Mouse (Mus musculus) neural tube, embryonic 12.5 days (tissue): ENCODE data around the gene Il12rb1. TPM values are rescaled to one million over a fixed set of nuclear protein-coding genes. Genes with fewer than 3 reads are reported as not detected.

Experiments used
- ATAC-seq: fragments of 200-750 bp; cut with Nextera tagmentation; 2 replicates; pipeline ENCODE4 v1.8.0; 2017; ENCODE audit warnings: low read depth, mild to moderate bottlenecking, moderate TSS enrichment, moderate library complexity; ENCODE audit not compliant: low FRiP score
- H3K27ac ChIP-seq: fragments of 300-500 bp; sonication (generic); 2 replicates; pipeline ENCODE4 v1.5.1; 2016
- H3K27me3 ChIP-seq: fragments of 300-500 bp; sonication (generic); replicated peaks from 2 replicates; pipeline ENCODE4 v1.6.1; 2016; ENCODE audit warnings: mild to moderate bottlenecking
- H3K36me3 ChIP-seq: fragments of 300-500 bp; sonication (generic); 2 replicates; pipeline ENCODE4 v1.6.1; 2016; ENCODE audit warnings: mild to moderate bottlenecking
- H3K4me1 ChIP-seq: fragments of 300-500 bp; sonication (generic); 2 replicates; pipeline ENCODE4 v1.6.1; 2016
- H3K4me2 ChIP-seq: fragments of 300-500 bp; sonication (generic); replicated peaks from 2 replicates; pipeline ENCODE4 v1.6.1; 2016; ENCODE audit warnings: mild to moderate bottlenecking
- H3K4me3 ChIP-seq: fragments of 300-500 bp; sonication (generic); 2 replicates; pipeline ENCODE4 v1.5.1; 2016
- H3K9ac ChIP-seq: fragments of 300-500 bp; sonication (generic); 2 replicates; pipeline ENCODE4 v1.6.1; 2016; ENCODE audit warnings: mild to moderate bottlenecking
- H3K9me3 ChIP-seq: fragments of 300-500 bp; sonication (generic); 2 replicates; pipeline ENCODE4 v1.6.1; 2016; ENCODE audit warnings: mild to moderate bottlenecking
- WGBS: fragments of 180-500 bp; shearing (Covaris S2); methylation state at CpG from one replicate; pipeline ENCODE4 v1.1.7; 2016; 5-methylcytosine and 5-hydroxymethylcytosine counted together
- microRNA-seq: library from miRNA; unstranded; fragments of <30 nt; microRNA quantifications from one replicate; pipeline ENCODE4, GENCODE M21; 2017
- polyA plus RNA-seq: library from polyadenylated mRNA; unstranded; fragments of >200 nt; fragmentation: Nextera tagmentation; extraction: Ambion mirVana; gene quantifications from 2 replicates; pipeline ENCODE4 v1.2.1, GENCODE M21; 2016

The Il12rb1 gene
- polyA plus RNA-seq, 1 experiment from 2014 or later, result not detected

DNA sequence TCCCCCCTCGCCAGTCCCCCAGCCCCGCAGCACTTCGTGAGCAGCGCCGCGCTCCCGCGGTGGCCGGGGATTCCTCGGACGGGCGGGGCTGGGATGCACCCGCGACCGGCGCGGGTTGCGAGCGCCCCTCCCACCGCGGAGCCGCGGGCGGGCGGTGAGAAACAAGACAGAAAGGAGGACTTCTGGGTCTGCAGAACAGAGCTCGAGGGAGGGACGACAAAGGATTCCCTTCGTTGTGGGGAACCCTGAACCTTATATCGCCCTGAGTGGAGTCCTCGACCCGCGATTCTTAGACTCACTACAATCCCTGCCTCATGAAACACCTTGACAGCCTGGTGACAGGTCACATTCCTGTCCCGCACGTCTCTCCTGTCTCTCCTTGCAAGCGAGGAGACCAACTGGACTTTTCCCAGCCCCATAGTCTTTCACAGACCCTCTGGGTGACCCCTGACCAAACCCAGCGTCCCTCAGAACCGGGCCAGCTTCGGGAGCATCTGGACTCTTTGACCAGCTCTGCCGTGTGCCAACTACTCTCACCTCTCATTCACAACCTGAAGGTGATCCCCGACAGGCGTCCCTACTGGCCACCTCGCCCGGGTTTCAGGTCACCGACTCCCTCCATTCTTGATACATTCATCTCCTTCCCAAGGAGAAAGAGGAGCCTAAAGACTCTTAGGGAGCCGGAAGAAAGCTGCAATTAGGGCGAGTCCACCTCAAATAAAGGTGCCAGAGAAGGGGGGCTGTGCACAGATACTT, 55.9 kb downstream of the Il12rb1 start:
- H3K4me1 ChIP-seq, result peaks cover 58% of the 10 kb centered on the region
- no peak for ATAC-seq
- WGBS, result 1% methylated on average over 46 of the region's 46 CpGs

DNA sequence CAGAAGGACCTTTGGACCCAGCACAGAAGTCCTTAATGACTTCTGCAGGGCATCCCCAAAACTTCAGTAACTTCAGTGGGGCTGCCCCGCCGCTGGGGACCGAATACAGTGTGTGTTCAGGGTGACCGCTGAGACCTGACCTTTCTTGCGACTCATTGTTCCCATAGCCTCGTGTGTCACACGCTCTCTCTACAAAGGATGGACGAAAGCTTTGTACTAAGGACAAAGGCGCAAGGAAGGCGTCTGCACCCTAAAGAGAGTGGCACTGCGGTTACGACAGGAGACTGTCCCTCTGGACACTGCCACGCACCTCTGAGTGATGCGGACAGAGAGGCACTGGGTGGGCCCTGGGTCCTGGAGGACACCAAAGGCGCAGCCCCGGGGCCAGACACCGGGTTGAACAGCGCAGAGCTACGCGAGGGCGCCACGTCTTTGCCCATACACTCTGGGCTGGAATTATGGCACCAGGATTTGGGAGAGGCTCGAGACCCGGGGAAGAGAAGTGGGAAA, 56.5 kb downstream of the Il12rb1 start:
- peak overlapping the region; percentile 89 for H3K27ac ChIP-seq
- H3K4me2 ChIP-seq, result peak overlapping the region; percentile 62
- H3K36me3 ChIP-seq, result peaks cover 9% of the 10 kb centered on the region
- H3K4me3 ChIP-seq, result peak overlapping the region; percentile 50
- whole genome bisulfite sequencing, result under 1% methylated on average over 24 of the region's 24 CpGs
- peaks cover 13% of the 10 kb centered on the region for H3K27me3 ChIP-seq
- H3K9ac ChIP-seq, result peak overlapping the region; percentile 65
- no peaks in the 10 kb centered on the region for H3K9me3 ChIP-seq
- H3K4me1 ChIP-seq, result peaks cover 64% of the 10 kb centered on the region
- peak; percentile 29 for ATAC-seq

More for the DNA sequence above, 55.9 kb downstream of the Il12rb1 start:
- peak overlapping the region; percentile 65 for H3K9ac ChIP-seq
- H3K27me3 ChIP-seq, result peaks cover 13% of the 10 kb centered on the region
- H3K36me3 ChIP-seq, result peaks cover 9% of the 10 kb centered on the region
- no peaks in the 10 kb centered on the region for H3K9me3 ChIP-seq
- peak overlapping the region; percentile 50 for H3K4me3 ChIP-seq
- peak overlapping the region; percentile 62 for H3K4me2 ChIP-seq
- peak overlapping the region; percentile 89 for H3K27ac ChIP-seq

DNA sequence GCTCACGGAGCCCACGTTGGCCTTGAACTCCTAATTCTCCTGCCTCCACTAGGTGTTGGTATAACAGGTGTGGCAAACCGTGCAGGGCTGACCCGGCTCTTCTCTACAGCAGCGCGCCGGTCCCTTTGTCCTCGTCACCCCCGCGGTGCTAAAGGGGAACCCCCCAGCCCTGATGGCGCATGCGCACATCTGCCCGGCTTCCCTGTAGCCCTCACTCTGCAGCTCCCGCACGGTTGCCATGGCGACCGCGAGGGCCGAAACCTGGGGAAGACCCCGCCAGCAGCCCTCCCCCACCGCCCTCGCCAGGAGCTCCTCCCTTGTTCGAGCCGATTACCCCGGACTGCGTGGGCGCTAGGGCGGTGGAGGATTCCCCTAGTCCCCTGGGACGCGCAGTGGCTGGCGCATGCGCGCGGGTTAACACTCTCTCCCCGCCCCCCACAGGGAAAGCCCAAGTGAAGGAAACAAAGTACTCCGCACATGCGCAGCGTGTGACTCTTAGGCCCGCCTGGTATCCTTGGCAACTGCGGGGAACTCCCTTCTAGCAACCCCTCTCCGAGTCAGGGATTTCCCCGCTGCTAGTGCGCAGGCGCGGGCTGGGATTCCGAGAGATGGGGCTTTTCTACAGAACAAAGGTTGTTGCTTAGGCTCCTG, 57.2 kb downstream of the Il12rb1 start:
- Histone ChIP-seq H3K4me1 (peaks cover 65% of the 10 kb centered on the region), H3K9ac (peak overlapping the region; percentile 65), H3K9me3 (no peaks in the 10 kb centered on the region), H3K4me2 (peak overlapping the region; percentile 62), H3K4me3 (peak overlapping the region; percentile 50), H3K36me3 (peaks cover 9% of the 10 kb centered on the region), H3K27me3 (peaks cover 13% of the 10 kb centered on the region), H3K27ac (peak overlapping the region; percentile 89)
- WGBS, result under 1% methylated on average over 46 of the region's 46 CpGs
- peak; percentile 85 for ATAC-seq

DNA sequence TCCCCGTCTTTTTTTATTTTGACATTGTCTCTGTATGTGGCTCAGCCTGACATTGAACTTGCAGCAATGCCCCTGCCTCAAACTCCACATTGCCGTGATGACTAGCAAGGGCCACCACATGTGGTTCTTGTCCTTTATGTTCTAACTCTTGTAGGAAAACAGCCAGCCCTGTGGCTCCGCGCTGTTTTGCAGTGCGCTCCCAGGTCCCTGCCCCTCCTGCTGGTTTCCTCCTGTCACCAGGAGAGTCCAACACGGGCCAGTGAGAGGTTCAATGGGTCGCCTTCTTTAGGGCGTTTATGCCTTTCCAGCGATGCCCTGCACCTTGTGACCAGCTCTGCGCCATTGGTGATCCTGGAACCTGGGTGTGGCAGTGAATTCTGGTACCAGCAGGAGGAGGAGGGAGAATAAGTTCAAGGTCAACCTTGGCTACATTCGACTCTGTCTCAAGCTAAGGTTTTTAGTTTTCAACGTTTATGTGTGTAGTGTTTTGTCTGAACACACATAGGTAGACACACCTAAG, 57.8 kb downstream of the Il12rb1 start:
- Histone ChIP-seq H3K4me3 (peak overlapping the region; percentile 50), H3K27ac (peak overlapping the region; percentile 75), H3K4me1 (peaks cover 65% of the 10 kb centered on the region), H3K4me2 (peak overlapping the region; percentile 62), H3K9ac (peak overlapping the region; percentile 45; the same call in 1 of the 2 replicates), H3K36me3 (peaks cover 9% of the 10 kb centered on the region), H3K27me3 (peaks cover 13% of the 10 kb centered on the region), H3K9me3 (no peaks in the 10 kb centered on the region)
- WGBS, result 7% methylated on average over 12 of the region's 12 CpGs
- ATAC-seq, result peak; percentile 7

DNA sequence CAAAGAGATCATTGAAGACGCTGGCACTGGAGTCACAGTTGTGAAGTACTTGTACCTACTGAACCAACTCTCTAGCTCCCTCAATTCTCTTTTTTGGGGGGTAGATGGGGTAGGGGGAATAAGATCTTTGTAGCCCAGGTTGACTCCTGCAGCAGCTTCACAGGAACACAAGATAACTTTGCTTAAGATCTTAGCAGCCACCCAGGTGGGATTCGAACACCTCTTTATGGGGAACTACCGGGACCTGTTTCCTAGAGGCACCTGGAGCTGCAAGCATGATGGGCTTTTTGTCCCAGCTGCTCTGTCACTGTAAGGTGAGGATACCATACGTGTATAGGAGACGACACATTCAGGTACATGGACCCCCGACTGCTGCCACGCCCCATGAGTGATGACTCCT, 58.3 kb downstream of the Il12rb1 start:
- Histone ChIP-seq H3K27me3 (peaks cover 9% of the 10 kb centered on the region), H3K4me3 (no peak overlapping the region), H3K4me1 (peaks cover 63% of the 10 kb centered on the region), H3K27ac (no peak overlapping the region), H3K9ac (no peak overlapping the region), H3K36me3 (peaks cover 9% of the 10 kb centered on the region), H3K4me2 (peak overlapping the region; percentile 62), H3K9me3 (no peaks in the 10 kb centered on the region)
- ATAC-seq, result no peak
- WGBS, result 85% methylated on average over 7 of the region's 7 CpGs

DNA sequence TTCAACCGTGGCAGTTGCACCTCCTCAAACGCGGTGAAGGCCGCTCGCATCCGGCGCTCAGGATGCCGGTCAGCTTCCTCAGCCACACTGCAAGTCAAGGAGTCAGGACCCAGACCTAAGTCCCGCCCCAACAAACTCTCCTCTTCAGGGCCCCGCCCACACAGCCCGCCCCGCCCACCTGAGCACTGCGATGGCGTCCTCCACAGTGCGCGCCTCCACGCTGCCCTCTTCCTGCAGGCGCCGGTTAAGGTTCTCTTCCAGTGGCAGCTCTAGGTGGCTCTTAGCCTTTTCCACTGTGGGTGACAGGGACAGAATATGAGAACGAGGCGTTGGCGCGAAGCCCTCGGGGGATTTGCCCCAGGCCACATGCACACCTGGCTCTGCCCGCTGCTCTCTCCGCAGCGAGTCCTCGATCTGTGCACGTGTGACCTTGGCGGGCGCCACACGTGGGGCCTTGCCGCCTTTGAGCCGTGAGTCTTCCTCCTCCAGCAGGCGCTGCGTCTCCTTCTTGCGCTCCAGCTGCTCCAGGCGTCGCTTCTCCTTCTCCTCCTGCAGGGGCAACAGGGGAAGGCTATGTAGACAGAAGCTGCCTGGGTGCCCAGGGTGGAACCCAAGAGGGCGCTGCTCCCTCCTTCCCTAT, 60.4 kb downstream of the Il12rb1 start:
- no peak overlapping the region for H3K4me3 ChIP-seq
- H3K4me2 ChIP-seq, result peak overlapping the region; percentile 48
- H3K27me3 ChIP-seq, result no peaks in the 10 kb centered on the region
- H3K4me1 ChIP-seq, result peaks cover 56% of the 10 kb centered on the region
- H3K27ac ChIP-seq, result peak overlapping the region; percentile 46; the same call in 1 of the 2 replicates
- peaks cover 9% of the 10 kb centered on the region for H3K36me3 ChIP-seq
- ATAC-seq, result no peak
- H3K9me3 ChIP-seq, result no peaks in the 10 kb centered on the region
- H3K9ac ChIP-seq, result peak overlapping the region; percentile 35; the same call in 1 of the 2 replicates
- WGBS, result 17% methylated on average over 40 of the region's 40 CpGs

DNA sequence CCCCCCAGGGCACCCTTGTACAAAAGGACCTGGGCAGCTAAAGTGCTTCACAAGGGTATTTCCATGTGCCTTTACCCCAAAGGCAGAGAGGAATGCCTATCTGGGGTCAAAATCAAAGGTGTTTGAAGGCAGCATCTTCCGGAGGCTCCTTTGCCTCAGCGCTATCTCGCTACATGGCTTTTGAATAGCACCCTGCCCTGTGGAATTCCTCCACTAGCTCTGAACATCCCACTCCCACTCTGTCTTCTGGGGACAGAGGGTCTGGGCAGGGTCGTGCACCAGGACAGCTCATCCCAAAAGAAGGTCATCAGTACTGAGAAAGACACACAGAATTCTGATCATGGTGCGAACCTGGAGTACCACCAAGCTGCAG, 60.9 kb downstream of the Il12rb1 start:
- peaks cover 51% of the 10 kb centered on the region for H3K4me1 ChIP-seq

DNA sequence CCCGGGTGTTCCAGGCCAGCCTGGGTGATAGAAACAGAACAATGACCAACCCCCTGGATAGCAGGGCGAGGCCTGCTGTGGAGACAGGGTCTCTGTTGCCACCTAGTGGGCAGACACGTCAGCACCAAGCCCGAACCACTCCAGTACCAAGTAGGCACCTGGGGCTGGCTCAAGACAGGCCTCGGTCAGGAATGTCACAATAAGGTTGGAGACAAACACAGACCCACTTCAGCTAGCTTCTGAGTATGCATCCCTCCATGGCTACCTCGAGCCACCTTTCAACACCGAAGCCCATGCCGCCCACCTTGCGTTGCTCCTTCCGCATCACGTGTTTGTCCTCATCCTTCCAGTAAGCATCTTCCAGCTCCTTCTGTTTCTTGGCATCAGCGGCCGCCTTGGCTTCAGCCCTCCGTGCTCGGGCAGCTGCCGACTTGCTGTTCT, 61.4 kb downstream of the Il12rb1 start:
- WGBS, result 49% methylated on average over 16 of the region's 16 CpGs
- H3K27ac ChIP-seq, result peak overlapping the region; percentile 46; the same call in 1 of the 2 replicates
- 0 out of 2 replicates have a peak, but pooled peaks have one; percentile 5 for ATAC-seq
- H3K4me1 ChIP-seq, result peaks cover 47% of the 10 kb centered on the region
- H3K9ac ChIP-seq, result 0 out of 2 replicates have a peak overlapping the region, but pooled peaks have one; percentile 35
- no peak overlapping the region for H3K4me3 ChIP-seq
- peaks cover 9% of the 10 kb centered on the region for H3K36me3 ChIP-seq
- H3K9me3 ChIP-seq, result no peaks in the 10 kb centered on the region
- no peaks in the 10 kb centered on the region for H3K27me3 ChIP-seq
- H3K4me2 ChIP-seq, result peak overlapping the region; percentile 48; the same call in 1 of the 2 replicates

More for the DNA sequence above, 60.9 kb downstream of the Il12rb1 start:
- Histone ChIP-seq H3K27me3 (no peaks in the 10 kb centered on the region), H3K9me3 (no peaks in the 10 kb centered on the region), H3K27ac (peak overlapping the region; percentile 46; the same call in 1 of the 2 replicates), H3K9ac (peak overlapping the region; percentile 35; the same call in 1 of the 2 replicates), H3K36me3 (peaks cover 9% of the 10 kb centered on the region), H3K4me2 (peak overlapping the region; percentile 48), H3K4me3 (no peak overlapping the region)
- WGBS, result 45% methylated on average over 5 of the region's 5 CpGs
- ATAC-seq, result no peak

Small RNAs within 50 kb of the gene (microRNA-seq; reads per million reads assigned to microRNA genes)
- gene Mir7240, result not detected

Other genes with a start within 250 kb of the Il12rb1 start
- gene Isyna1, start 214.1 kb upstream of the Il12rb1 start, polyA plus RNA-seq, result 116 TPM in 2 replicates
- 139 and 144 TPM in 2 replicates for gene Ssbp4, start 199.6 kb upstream of the Il12rb1 start, polyA plus RNA-seq
- gene Lrrc25, start 192.3 kb upstream of the Il12rb1 start, polyA plus RNA-seq, result 0.68 and 1.3 TPM in 2 replicates
- gene Gdf15, start 176.0 kb upstream of the Il12rb1 start, polyA plus RNA-seq, result 0.14 TPM in 1 of 2 replicates, not detected in the other
- gene Pgpep1, start 148.1 kb upstream of the Il12rb1 start, polyA plus RNA-seq, result 181 and 188 TPM in 2 replicates
- gene Lsm4, start 135.2 kb upstream of the Il12rb1 start, polyA plus RNA-seq, result 264 and 277 TPM in 2 replicates
- gene Jund, start 109.5 kb upstream of the Il12rb1 start, polyA plus RNA-seq, result 248 and 267 TPM in 2 replicates
- gene Iqcn, start 105.0 kb upstream of the Il12rb1 start, polyA plus RNA-seq, result 0.06 and 0.16 TPM in 2 replicates
- gene Gm3336, start 89.9 kb upstream of the Il12rb1 start, polyA plus RNA-seq, result not detected in 2 replicates
- gene Pde4c, start 84.7 kb upstream of the Il12rb1 start, polyA plus RNA-seq, result 0.19 and 0.41 TPM in 2 replicates
- 184 and 199 TPM in 2 replicates for gene Rab3a, start 53.8 kb upstream of the Il12rb1 start, polyA plus RNA-seq
- gene Mpv17l2, start 47.5 kb upstream of the Il12rb1 start, polyA plus RNA-seq, result 45.0 and 51.2 TPM in 2 replicates
- gene Pik3r2, start 31.7 kb upstream of the Il12rb1 start, polyA plus RNA-seq, result 84.0 and 84.6 TPM in 2 replicates
- gene Mast3, start 3.4 kb upstream of the Il12rb1 start, polyA plus RNA-seq, result 15.9 and 17.4 TPM in 2 replicates
- gene Arrdc2, start 31.3 kb downstream of the Il12rb1 start, polyA plus RNA-seq, result 9.7 and 10.2 TPM in 2 replicates
- gene Kcnn1, start 54.8 kb downstream of the Il12rb1 start, polyA plus RNA-seq, result 24.8 and 26.4 TPM in 2 replicates
- 142 and 145 TPM in 2 replicates for gene Ccdc124, start 65.5 kb downstream of the Il12rb1 start, polyA plus RNA-seq
- gene Slc5a5, start 84.3 kb downstream of the Il12rb1 start, polyA plus RNA-seq, result 0.91 and 1.5 TPM in 2 replicates
- gene Rpl18a, start 89.0 kb downstream of the Il12rb1 start, polyA plus RNA-seq, result 2,364 and 2,595 TPM in 2 replicates
- 59.3 and 62.6 TPM in 2 replicates for gene Map1s, start 97.5 kb downstream of the Il12rb1 start, polyA plus RNA-seq